Mouse (Mus musculus) heart, postnatal 4 days (tissue): ENCODE measurements around the gene Npas2. TPM values are rescaled to one million over a fixed set of nuclear protein-coding genes. Genes with fewer than 3 reads are reported as not detected.

ENCODE experiments used
- DNase-seq: peaks from one replicate; pipeline ENCODE4 v3.0.0; 2021
- total RNA-seq, 2 experiments: library from RNA; stranded (reverse); gene quantifications; 2 replicates each; pipeline ENCODE4 v1.2.3; 2021

The Npas2 gene
- total RNA-seq = 10 to 100 TPM; 11.1 to 13.5 TPM

GRCm38 (mm10) chr1:39192997-39193861 lies at the start of gene Npas2:
Npas2 (plus strand) TSS chr1:39193731.
- DNase-seq = peak; percentile 48

GRCm38 (mm10) chr1:39156778-39157177 lies 36.8 kb upstream of the Npas2 start:
- no peak for DNase-seq

GRCm38 (mm10) chr1:39160167-39160566 lies 33.4 kb upstream of the Npas2 start:
- no peak for DNase-seq

- no peak for DNase-seq
Measured at GRCm38 (mm10) chr1:39163077-39163476, 30.5 kb upstream of the Npas2 start.

GRCm38 (mm10) chr1:39176690-39177089 lies 16.8 kb upstream of the Npas2 start:
- DNase-seq = no peak

GRCm38 (mm10) chr1:39177211-39177610 lies 16.3 kb upstream of the Npas2 start:
- DNase-seq = no peak

GRCm38 (mm10) chr1:39179806-39180205 lies 13.7 kb upstream of the Npas2 start:
- no peak for DNase-seq

GRCm38 (mm10) chr1:39180517-39180916 lies 13.0 kb upstream of the Npas2 start:
- DNase-seq = no peak

- no peak for DNase-seq
Measured at GRCm38 (mm10) chr1:39181901-39182300, 11.6 kb upstream of the Npas2 start.

GRCm38 (mm10) chr1:39185833-39186232 lies 7.7 kb upstream of the Npas2 start:
- DNase-seq = no peak

- DNase-seq = peak; percentile 56
Measured at GRCm38 (mm10) chr1:39186711-39187437, 6.7 kb upstream of the Npas2 start.

- DNase-seq = no peak
Measured at GRCm38 (mm10) chr1:39191122-39191521, 2.4 kb upstream of the Npas2 start.

- peak; percentile 82 for DNase-seq
Measured at GRCm38 (mm10) chr1:39192460-39192996, 1.0 kb upstream of the Npas2 start.

GRCm38 (mm10) chr1:39193862-39194675 lies 538 bp downstream of the Npas2 start:
- peak; percentile 71 for DNase-seq

GRCm38 (mm10) chr1:39194959-39195358 lies 1.4 kb downstream of the Npas2 start:
- DNase-seq = peak; percentile 26

GRCm38 (mm10) chr1:39196126-39196525 lies 2.6 kb downstream of the Npas2 start:
- peak; percentile 45 for DNase-seq

- peak; percentile 33 for DNase-seq
Measured at GRCm38 (mm10) chr1:39196676-39197375, 3.3 kb downstream of the Npas2 start.

GRCm38 (mm10) chr1:39205021-39205420 lies 11.5 kb downstream of the Npas2 start:
- DNase-seq = no peak

GRCm38 (mm10) chr1:39205697-39206096 lies 12.2 kb downstream of the Npas2 start:
- DNase-seq = no peak

GRCm38 (mm10) chr1:39206942-39207341 lies 13.4 kb downstream of the Npas2 start:
- peak; percentile 59 for DNase-seq

- DNase-seq = no peak
Measured at GRCm38 (mm10) chr1:39210928-39211327, 17.4 kb downstream of the Npas2 start.

- no peak for DNase-seq
Measured at GRCm38 (mm10) chr1:39212982-39213381, 19.5 kb downstream of the Npas2 start.
